Mouse (Mus musculus) left cerebral cortex, adult 2 months (tissue): Measurements from ENCODE around the gene Hspa12b. TPM values are rescaled to one million over a fixed set of nuclear protein-coding genes. Genes with fewer than 3 reads are reported as not detected.

ENCODE experiments used
- DNase-seq, 2 experiments: peaks; one replicate each; pipeline ENCODE4 v3.0.0; 2021 to 2022; ENCODE audit warnings: low spot score in 2 of 2, mixed read lengths in 1 of 2; ENCODE audit errors: extremely low spot score in 1 of 2
- H3K27ac ChIP-seq: fragments of 200-600 bp; 2 replicates; pipeline ENCODE4 v1.8.1; 2022
- H3K4me3 ChIP-seq: fragments of 200-600 bp; 2 replicates; pipeline ENCODE4 v1.8.1; 2022
- CTCF ChIP-seq: fragments of 200-600 bp; IDR thresholded peaks from 2 replicates; pipeline ENCODE4 v1.8.1; 2022; ENCODE audit warnings: antibody characterized with exemption, mild to moderate bottlenecking, moderate library complexity
- intact Hi-C: fragments of 180-260 bp; cut with DNase I; formaldehyde crosslinking; loops from one replicate; pipeline ENCODE4 v1.15.1; 2025
- total RNA-seq, 2 experiments: library from RNA; stranded (reverse); gene quantifications; 2 replicates each; pipeline ENCODE4 v1.2.3; 2021

Hspa12b gene
- total RNA-seq, 2 experiments from 2014 or later = 10.1 to 12.8 TPM

DNA sequence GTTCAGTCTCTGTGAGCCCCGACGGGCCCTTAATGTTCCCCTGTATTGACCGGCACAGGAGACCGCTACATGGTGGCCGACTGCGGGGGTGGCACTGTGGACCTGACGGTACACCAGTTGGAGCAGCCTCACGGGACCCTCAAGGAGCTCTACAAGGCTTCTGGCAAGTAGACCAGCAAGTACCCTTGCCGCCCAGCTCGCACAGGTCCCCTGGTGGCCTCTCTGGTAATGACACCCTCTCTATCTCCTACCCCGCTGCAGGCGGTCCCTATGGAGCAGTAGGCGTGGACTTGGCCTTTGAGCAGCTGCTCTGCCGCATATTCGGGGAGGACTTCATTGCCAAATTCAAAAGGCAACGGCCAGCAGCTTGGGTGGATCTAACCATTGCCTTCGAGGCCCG lies 15.5 kb downstream of the Hspa12b start:
- peak; percentile 77 for TF ChIP-seq CTCF
- intact Hi-C loops = loop anchor here (2.0 kb wide), 1 partner anchor 48 kb away; no protein-coding TSS in a partner anchor
- peak; percentile 44 to 54 for DNase-seq
- Histone ChIP-seq H3K27ac (no peak overlapping the region), H3K4me3 (no peak overlapping the region)

DNA sequence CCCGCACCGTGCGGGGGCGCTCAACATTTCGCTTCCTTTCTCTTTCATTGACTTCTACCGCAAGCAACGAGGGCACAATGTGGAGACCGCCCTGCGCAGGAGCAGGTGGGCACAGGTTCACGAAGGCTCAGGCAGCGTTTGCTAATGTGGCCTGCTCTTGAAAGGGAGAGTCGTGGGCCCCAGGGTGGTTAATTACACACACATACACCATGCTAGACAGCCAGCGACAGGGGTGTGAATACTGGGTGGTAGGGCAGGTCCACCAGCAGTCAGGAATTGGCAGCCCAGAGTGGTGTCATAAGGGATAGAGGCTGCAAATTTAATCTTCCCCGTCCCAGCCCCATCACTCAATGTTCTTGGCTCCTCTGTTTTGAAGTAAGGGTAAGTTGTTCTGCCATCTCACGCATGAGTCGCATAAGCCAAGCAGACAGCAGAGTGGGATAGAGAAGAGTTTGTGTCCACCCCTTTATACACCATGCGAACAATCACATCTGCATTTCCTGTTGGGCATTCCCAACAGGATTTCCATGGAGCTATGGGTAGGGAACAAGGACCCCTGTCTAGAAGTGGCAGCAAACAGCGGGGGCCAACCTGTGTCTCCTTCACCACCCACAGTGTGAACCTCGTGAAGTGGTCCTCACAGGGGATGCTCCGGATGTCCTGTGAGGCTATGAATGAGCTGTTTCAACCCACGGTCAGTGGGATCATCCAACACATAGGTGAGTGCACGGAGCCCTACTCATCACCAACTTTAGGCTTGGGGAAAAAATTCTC lies 16.1 kb downstream of the Hspa12b start:
- Histone ChIP-seq H3K27ac (no peak overlapping the region), H3K4me3 (no peak overlapping the region)
- no peak for DNase-seq
- intact Hi-C loops = loop anchor here (2.0 kb wide), 1 partner anchor 48 kb away; no protein-coding TSS in a partner anchor
- TF ChIP-seq CTCF = no peak

DNA sequence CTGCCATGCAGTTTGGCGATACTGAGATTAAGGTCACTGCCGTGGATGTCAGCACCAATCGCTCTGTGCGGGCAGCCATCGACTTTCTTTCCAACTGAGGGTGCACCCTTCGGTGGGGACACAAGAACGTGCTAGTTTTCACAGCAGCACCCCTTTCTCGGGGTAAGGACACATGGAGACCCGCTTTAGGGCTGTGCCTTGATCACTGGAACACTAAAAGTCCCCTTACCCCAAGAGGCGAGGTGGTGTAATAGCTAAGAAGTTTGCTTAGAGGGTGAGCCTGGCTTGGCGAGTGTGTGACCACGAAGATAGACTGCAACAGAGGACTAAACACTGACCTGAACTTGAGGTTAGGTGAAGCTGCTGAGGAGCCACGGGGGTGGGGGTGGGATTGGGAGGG lies 18.0 kb downstream of the Hspa12b start:
- intact Hi-C loops = no loop called here
- DNase-seq = no peak
- Histone ChIP-seq H3K4me3 (no peak overlapping the region), H3K27ac (no peak overlapping the region)
- TF ChIP-seq CTCF = no peak

DNA sequence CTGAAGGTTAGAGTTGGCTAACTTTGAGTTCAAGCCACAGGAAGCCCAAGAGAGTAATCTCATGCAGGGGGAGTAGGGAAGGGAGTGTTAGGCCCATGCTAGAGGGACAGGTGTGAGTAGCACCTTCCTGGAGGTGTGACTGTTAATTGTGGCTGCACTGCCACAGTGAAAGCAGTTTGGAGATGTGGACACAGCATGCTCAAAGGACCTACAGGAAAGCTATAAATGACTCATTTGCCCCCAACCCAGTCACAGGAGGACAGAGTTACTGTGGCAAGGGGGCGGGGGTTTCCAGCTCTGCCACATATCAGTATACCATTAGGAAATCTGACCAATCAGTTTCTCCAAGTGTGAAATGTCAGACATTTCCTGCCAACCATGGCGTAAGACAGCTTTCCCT lies 18.5 kb downstream of the Hspa12b start:
- Histone ChIP-seq H3K4me3 (no peak overlapping the region), H3K27ac (no peak overlapping the region)
- DNase-seq = no peak
- TF ChIP-seq CTCF = no peak
- intact Hi-C loops = no loop called here

- intact Hi-C loops = no loop called here
- Histone ChIP-seq H3K4me3 (no peak overlapping the region), H3K27ac (no peak overlapping the region)
- peak in 1 of 2 experiments; percentile 32 for DNase-seq
- TF ChIP-seq CTCF = no peak
Observed at GRCm38 (mm10) chr2:131146193-131147042, 19.3 kb downstream of the Hspa12b start.

- no peak overlapping the region for H3K27ac ChIP-seq
- no peak overlapping the region for H3K4me3 ChIP-seq
- DNase-seq = no peak
- TF ChIP-seq CTCF = no peak
- intact Hi-C loops = no loop called here
Observed at GRCm38 (mm10) chr2:131147043-131147365, 19.9 kb downstream of the Hspa12b start.

DNA sequence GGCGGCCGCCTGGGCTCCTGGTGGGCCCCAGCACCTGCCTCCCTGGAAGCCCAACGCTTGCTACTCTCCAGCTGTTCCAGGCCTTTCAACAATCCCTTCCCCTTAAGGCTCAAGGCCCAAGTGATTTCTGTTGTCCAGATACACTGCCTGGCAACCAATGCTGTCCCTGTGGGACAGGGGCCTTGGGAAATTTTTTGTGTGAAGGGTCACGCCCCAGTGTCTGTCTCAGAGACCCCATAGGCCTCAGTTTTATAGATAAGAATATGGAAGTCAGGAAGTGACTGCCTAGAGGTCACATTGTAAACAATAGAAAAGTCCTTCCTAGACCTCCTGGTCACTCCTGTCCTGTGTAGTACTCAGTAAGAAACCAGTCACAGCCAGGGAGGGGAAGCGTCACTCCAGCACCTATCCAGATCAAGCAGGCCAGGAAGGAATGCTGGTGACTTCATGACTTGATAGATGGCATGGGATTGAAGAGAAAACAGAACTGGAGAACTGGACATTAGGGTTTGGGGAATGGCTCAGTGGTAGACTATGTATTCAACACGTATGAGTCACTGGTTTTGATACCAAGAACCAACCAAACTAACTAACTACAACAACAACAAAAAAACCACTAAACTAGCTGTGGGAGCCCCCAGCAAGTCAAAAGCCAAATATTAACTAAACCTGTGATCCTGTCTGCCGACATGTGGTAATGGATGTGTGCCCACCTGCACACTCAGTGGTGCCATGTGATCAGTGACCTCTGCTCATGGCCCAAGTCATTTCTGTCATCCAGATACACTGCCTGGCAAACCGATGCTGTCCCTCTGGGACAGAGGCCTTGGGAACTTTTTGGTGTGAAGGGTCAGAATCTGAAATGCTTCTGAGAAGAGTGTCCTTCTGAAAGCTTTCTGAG lies 21.5 kb downstream of the Hspa12b start:
- TF ChIP-seq CTCF = no peak
- Histone ChIP-seq H3K4me3 (no peak overlapping the region), H3K27ac (no peak overlapping the region)
- DNase-seq = no peak
- intact Hi-C loops = no loop called here

DNA sequence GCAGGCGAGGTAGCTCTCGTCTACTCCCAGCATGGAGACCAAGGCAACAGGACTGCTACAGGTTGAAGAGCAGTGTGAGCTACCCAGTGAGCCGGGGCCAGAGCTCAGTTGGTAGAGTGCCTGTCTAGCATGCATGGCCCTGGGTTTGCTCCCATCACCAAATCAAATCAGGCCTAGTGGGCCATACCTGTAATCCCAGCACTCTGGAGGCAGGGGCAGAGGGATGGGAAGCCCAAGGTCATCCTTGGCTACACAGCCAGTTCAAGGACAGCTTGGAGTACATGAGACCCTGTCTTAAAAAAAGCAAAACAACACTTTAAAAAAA lies 22.1 kb downstream of the Hspa12b start:
- intact Hi-C loops = no loop called here
- no peak for TF ChIP-seq CTCF
- H3K4me3 ChIP-seq = no peak overlapping the region
- no peak for DNase-seq
- H3K27ac ChIP-seq = no peak overlapping the region

- H3K27ac ChIP-seq = no peak overlapping the region
- no peak overlapping the region for H3K4me3 ChIP-seq
- no peak for DNase-seq
- no peak for TF ChIP-seq CTCF
- intact Hi-C loops = no loop called here
Observed at GRCm38 (mm10) chr2:131152166-131152730, 25.2 kb downstream of the Hspa12b start.

GRCm38 (mm10) chr2:131154036-131154435 lies 27.0 kb downstream of the Hspa12b start:
- TF ChIP-seq CTCF = no peak
- intact Hi-C loops = no loop called here
- DNase-seq = no peak
- Histone ChIP-seq H3K27ac (no peak overlapping the region), H3K4me3 (no peak overlapping the region)

DNA sequence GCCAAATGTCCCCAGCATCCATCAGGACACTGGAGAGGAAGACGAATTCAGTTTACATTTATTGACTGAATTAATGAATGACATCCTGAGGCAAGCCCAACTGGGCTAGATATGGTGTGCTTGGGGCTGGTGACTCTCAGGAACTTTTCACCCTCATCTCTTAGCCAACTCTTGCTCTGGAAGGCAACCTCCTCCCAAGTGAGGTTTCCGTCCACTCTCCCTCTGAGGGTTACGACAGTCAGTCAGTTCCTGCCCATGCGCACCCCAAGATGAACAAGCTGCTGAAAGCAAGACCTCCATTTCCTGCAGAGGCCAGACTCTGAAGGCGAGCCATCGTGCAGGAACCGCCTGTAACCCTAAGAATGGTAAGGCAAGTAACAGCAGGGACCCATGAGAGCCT lies 29.9 kb downstream of the Hspa12b start:
- no peak for DNase-seq
- H3K27ac ChIP-seq = no peak overlapping the region
- no peak overlapping the region for H3K4me3 ChIP-seq
- intact Hi-C loops = no loop called here
- no peak for TF ChIP-seq CTCF
